ENCODE assay signal across 7 mouse cellular contexts in genomic region chr16:43506189-43506751, GRCm38 (mm10).
A peak's percentile ranks its signal among the peaks of the same experiment; 100 is the strongest.
DNase-seq lines count a peak whose midpoint lies in the region; ATAC-seq and TF ChIP-seq lines count a peak whose summit lies in the region.

No protein-coding gene starts in this region.

- TF ChIP-seq CTCF in hindbrain, postnatal 0 days (IDR thresholded peaks at IDR 0.05; ENCODE audit: low read depth) = no peak

- H3K9ac ChIP-seq in lung, embryonic 15.5 days = no peak overlapping the region
- H3K9ac ChIP-seq in hindbrain, postnatal 0 days (replicated peaks; ENCODE audit: low read length) = peak overlapping the region; percentile 53

- peak; percentile 52; the same call in 1 of the 2 replicates for ATAC-seq in lung, embryonic 15.5 days (ENCODE audit: borderline replicate concordance, extremely low read depth, low FRiP score, low TSS enrichment)
- ATAC-seq in hindbrain, postnatal 0 days = no peak

- H3K4me1 ChIP-seq in lung, embryonic 15.5 days = peaks cover 31% of the 10 kb centered on the region
- H3K4me1 ChIP-seq in forebrain, embryonic 10.5 days = peaks cover 71% of the 10 kb centered on the region
- no peaks in the 10 kb centered on the region; the same call in 1 of the 2 replicates for H3K4me1 ChIP-seq in hindbrain, postnatal 0 days (ENCODE audit: insufficient read depth, low read length)

- 0 out of 2 replicates have a peak overlapping the region, but pooled peaks have one; percentile 34 for H3K27ac ChIP-seq in lung, embryonic 15.5 days
- H3K27ac ChIP-seq in forebrain, embryonic 10.5 days = peak overlapping the region; percentile 83
- H3K27ac ChIP-seq in hindbrain, postnatal 0 days = peak overlapping the region; percentile 79

- no peaks in the 10 kb centered on the region for H3K27me3 ChIP-seq in lung, embryonic 15.5 days
- peaks cover 24% of the 10 kb centered on the region for H3K27me3 ChIP-seq in forebrain, embryonic 10.5 days (ENCODE audit: poor library complexity, severe bottlenecking)
- no peaks in the 10 kb centered on the region for H3K27me3 ChIP-seq in hindbrain, postnatal 0 days (ENCODE audit: insufficient read depth, low read length)
- H3K27me3 ChIP-seq in splenic B cell, adult 2 months (ENCODE audit: control insufficient read depth, insufficient read depth, low read length, poor library complexity, severe bottlenecking) = no peaks in the 10 kb centered on the region

- H3K9me3 ChIP-seq in lung, embryonic 15.5 days = no peaks in the 10 kb centered on the region
- no peaks in the 10 kb centered on the region for H3K9me3 ChIP-seq in forebrain, embryonic 10.5 days
- no peaks in the 10 kb centered on the region for H3K9me3 ChIP-seq in hindbrain, postnatal 0 days (ENCODE audit: low read length)

- 8% methylated on average over 9 of the region's 9 CpGs for WGBS in lung, embryonic 15.5 days
- 18% methylated on average over 9 of the region's 9 CpGs for WGBS in forebrain, embryonic 10.5 days
- 10% methylated on average over 9 of the region's 9 CpGs for WGBS in hindbrain, postnatal 0 days

- peak overlapping the region; percentile 20 for H3K4me3 ChIP-seq in lung, embryonic 15.5 days
- peak overlapping the region; percentile 59 for H3K4me3 ChIP-seq in forebrain, embryonic 10.5 days
- H3K4me3 ChIP-seq in hindbrain, postnatal 0 days (ENCODE audit: low read length) = peak overlapping the region; percentile 53

- no peak for DNase-seq in lung, postnatal 4 days
- no peak for DNase-seq in forebrain, embryonic 10.5 days (ENCODE audit: extremely low spot score, low spot score)
- peak; percentile 15 for DNase-seq in hindbrain, postnatal 0 days (ENCODE audit: low spot score)
- DNase-seq in splenic B cell, adult 2 months (ENCODE audit: low read depth, low spot score) = peak; percentile 18
- DNase-seq in left cerebral cortex, postnatal 36 days (ENCODE audit: low spot score in 2 of 2) = no peak
- no peak for DNase-seq in right cerebral cortex, postnatal 25 days

- intact Hi-C loops in left cerebral cortex, postnatal 36 days (cut with DNase I) = loop anchor here (2.0 to 10.0 kb wide), 3 partner anchors 67 to 671 kb away; no protein-coding TSS in a partner anchor

- peak overlapping the region; percentile 53 for H3K4me2 ChIP-seq in lung, embryonic 15.5 days
- H3K4me2 ChIP-seq in hindbrain, postnatal 0 days (ENCODE audit: low read depth, low read length) = peak overlapping the region; percentile 73

- no peaks in the 10 kb centered on the region for H3K36me3 ChIP-seq in lung, embryonic 15.5 days
- no peaks in the 10 kb centered on the region for H3K36me3 ChIP-seq in forebrain, embryonic 10.5 days (replicated peaks)
- H3K36me3 ChIP-seq in hindbrain, postnatal 0 days (ENCODE audit: insufficient read depth, low read length) = no peaks in the 10 kb centered on the region
- no peaks in the 10 kb centered on the region for H3K36me3 ChIP-seq in splenic B cell, adult 2 months (ENCODE audit: control insufficient read depth, insufficient read depth, low read length, poor library complexity, severe bottlenecking)

Comparison
In these comparisons a context has a peak if more than half of its experiments do, and no peak if none do; other contexts are left out.
1. DNase-seq: peak in hindbrain, postnatal 0 days (single experiment) and splenic B cell, adult 2 months (single experiment); none in lung, postnatal 4 days (0 of 2), forebrain, embryonic 10.5 days (single experiment), left cerebral cortex, postnatal 36 days (0 of 2) and right cerebral cortex, postnatal 25 days (single experiment).
2. Peak in every context shown above with its lines, with median percentiles within 50 percentile points of each other: H3K27ac ChIP-seq and H3K4me3 ChIP-seq.